Mouse (Mus musculus): ENCODE results near the gene Hspb1. TPM values are rescaled to one million over a fixed set of nuclear protein-coding genes. Genes with fewer than 3 reads are reported as not detected.

The Hspb1 gene
- total RNA-seq, 2 experiments from 2014 or later: 19.2 to 19.3 TPM

DNA sequence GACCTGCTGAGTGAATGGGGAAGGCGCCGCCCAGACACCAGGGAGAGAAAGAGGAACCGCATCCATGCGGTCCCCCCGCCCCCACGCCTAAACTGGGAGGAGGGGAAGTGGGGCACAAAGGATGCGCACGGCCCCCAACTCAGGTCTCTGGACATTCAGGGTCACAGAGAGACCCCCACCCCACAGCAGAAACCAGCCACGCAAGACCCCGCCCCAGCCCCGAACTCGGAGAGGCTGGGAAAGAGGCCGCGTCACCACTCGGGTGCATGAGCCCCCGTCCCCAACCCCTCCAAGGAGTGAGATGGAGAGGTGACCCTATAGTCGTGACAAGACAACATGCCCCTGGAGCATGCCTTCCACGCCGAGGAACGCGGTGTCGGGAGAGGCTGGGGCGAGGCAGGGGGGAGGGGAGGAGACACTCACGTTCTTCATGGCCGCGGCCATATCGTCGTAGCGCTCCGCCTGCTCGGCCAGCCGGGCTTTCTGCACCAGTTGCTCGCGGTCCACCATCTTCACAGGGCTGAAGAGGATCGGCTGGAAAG lies 46.3 kb downstream of the Hspb1 start:
- no peak for TF ChIP-seq CTCF (IDR thresholded peaks at IDR 0.05)
- peak overlapping the region; percentile 94 for H3K27ac ChIP-seq
- H3K4me3 ChIP-seq: peak overlapping the region; percentile 85
- DNase-seq (ENCODE audit: extremely low spot score in 1 of 2, low spot score in 2 of 2): peak; percentile 70 to 74
- intact Hi-C loops (cut with DNase I): loop anchor here (1.0 to 10.0 kb wide), 4 partner anchors 23 to 749 kb away; partner anchors contain the start of gene Baz1b

DNA sequence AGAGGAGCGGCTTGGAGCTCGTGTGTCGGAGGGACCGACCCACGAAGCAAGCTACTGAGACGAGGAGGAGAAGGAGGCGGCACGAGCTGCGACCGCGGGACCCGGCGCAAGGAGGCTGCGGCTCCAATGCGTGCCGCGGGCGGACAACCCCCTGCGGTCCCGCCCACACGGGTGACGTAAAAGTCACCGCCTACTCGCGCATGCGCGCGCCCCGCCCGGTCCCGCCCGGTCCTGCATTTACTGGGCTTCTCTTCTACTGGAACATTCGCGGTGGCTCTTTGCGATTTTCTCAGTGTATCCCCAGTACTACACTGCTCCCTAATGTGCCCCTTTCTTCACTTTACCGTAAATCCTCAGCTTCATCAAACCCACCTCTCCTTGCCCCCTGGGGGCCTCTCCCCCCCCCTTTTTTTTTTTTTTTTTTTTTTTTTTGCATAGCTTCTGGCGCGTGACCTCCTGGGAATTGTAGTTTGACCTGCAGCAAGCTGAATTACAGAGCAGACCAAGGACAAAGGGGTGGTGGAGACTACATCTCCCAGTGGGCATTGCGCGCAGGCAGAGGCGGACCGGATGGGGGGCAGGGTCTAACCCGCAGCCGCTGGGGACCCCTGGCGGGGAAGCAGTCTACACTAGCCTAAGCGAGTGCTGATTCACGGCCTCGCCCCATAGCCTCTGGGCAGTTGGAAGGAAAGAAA lies 46.9 kb downstream of the Hspb1 start, which contains the start of gene Ywhag:
Ywhag (minus strand) TSS at position 136 of the 695 bp plus-strand sequence.
- peak; percentile 97 to 98 for DNase-seq (ENCODE audit: extremely low spot score in 1 of 2, low spot score in 2 of 2)
- intact Hi-C loops (cut with DNase I): loop anchor here (1.0 to 10.0 kb wide), 4 partner anchors 23 to 750 kb away; partner anchors contain the start of gene Baz1b
- TF ChIP-seq CTCF (IDR thresholded peaks at IDR 0.05): peak; percentile 70
- Histone ChIP-seq H3K4me3 (peak within 1 kb of the TSS; percentile 85), H3K27ac (peak within 1 kb of the TSS; percentile 94)

DNA sequence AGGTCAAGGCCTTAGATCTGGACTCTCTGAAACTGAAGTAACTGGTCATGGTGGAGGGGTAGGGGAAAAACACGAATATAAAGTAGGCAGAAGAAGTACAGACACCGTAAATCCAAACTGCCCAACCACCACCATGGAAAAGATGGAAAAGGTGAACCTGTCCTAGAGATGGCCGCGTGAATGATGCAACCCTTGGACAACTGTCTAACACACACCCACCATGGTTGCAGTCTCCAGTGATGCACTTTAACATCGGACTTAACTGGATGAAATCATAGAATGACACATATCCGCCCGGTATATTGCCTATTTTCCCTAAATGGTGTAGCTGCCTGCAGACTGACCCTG lies 47.4 kb downstream of the Hspb1 start:
- Histone ChIP-seq H3K4me3 (peak overlapping the region; percentile 85), H3K27ac (peak overlapping the region; percentile 94)
- no peak for TF ChIP-seq CTCF (IDR thresholded peaks at IDR 0.05)
- DNase-seq (ENCODE audit: extremely low spot score in 1 of 2, low spot score in 2 of 2): no peak
- intact Hi-C loops (cut with DNase I): loop anchor here (10.0 kb wide), 1 partner anchor 750 kb away; the partner anchor contains the start of gene Baz1b

DNA sequence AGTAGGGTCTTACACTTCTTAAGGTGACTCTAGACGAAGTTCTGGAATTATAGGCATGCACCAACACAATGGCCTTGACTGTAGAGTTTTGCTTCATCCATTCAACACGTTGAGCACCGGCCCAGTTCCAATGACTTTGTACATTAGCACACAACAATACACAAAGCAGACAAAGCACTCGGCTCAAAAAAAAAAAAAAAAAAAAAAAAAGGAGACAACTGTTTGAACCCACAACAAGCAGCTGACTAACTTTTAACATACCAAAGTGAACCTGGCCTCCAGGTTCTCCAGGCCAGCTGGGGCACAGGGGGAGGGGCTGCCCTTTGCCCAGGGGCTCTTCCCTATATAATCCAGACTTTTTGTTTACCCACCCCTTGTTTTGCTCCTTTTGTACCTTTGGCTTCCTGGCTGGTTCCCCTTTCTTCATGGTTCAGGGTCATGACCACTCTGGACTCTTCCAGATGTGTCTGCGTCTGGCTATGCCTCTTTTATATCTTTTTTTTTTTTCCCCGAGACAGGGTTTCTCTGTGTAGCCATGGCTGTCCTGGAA lies 48.0 kb downstream of the Hspb1 start:
- Histone ChIP-seq H3K4me3 (no peak overlapping the region), H3K27ac (peak overlapping the region; percentile 94)
- intact Hi-C loops (cut with DNase I): loop anchor here (10.0 kb wide), 1 partner anchor 751 kb away; the partner anchor contains the start of gene Baz1b
- DNase-seq (ENCODE audit: extremely low spot score in 1 of 2, low spot score in 2 of 2): no peak
- no peak for TF ChIP-seq CTCF (IDR thresholded peaks at IDR 0.05)

Other genes with a start within 250 kb of the Hspb1 start
- 10 to 100 TPM; 86.0 to 93.6 TPM for gene Por, start 217.9 kb upstream of the Hspb1 start, total RNA-seq (2021)
- 10 to 100 TPM; 18.3 to 18.4 TPM for gene Tmem120a, start 143.5 kb upstream of the Hspb1 start, total RNA-seq (2021)
- gene Styxl1, start 109.5 kb upstream of the Hspb1 start, total RNA-seq (2021): not detected
- 100 to 1,000 TPM; 379 to 386 TPM for gene Mdh2, start 109.4 kb upstream of the Hspb1 start, total RNA-seq (2021)
- 100 to 1,000 TPM in 1 of 2 experiments, 10 to 100 TPM in 1; 97.9 to 109 TPM for gene Srrm3, start 81.0 kb upstream of the Hspb1 start, total RNA-seq (2021)
- gene Ywhag, start 46.7 kb downstream of the Hspb1 start, total RNA-seq (2021): 1,000 to 10,000 TPM; 1,191 to 1,224 TPM
- gene Ssc4d, start 86.6 kb downstream of the Hspb1 start, total RNA-seq (2021): 1 to 10 TPM; 1.3 to 1.5 TPM
- not detected for gene Zp3, start 92.2 kb downstream of the Hspb1 start, total RNA-seq (2021)
- gene Dtx2, start 106.9 kb downstream of the Hspb1 start, total RNA-seq (2021): 1 to 10 TPM; 8.0 to 9.5 TPM
- gene Upk3b, start 150.6 kb downstream of the Hspb1 start, total RNA-seq (2021): not detected
- gene Upk3bl, start 166.6 kb downstream of the Hspb1 start, total RNA-seq (2021): not detected
- 1 to 10 TPM; 5.4 to 5.8 TPM for gene Rasa4, start 196.0 kb downstream of the Hspb1 start, total RNA-seq (2021)
- gene Polr2j, start 228.7 kb downstream of the Hspb1 start, total RNA-seq (2021): 10 to 100 TPM; 70.8 to 72.8 TPM
- 10 to 100 TPM; 14.8 to 15.2 TPM for gene Lrwd1, start 248.2 kb downstream of the Hspb1 start, total RNA-seq (2021)
- gene Alkbh4, start 248.2 kb downstream of the Hspb1 start, total RNA-seq (2021): 1 to 10 TPM; 8.5 to 9.6 TPM

Data from left cerebral cortex, adult 2 months (tissue).